Mouse (Mus musculus) midbrain, embryonic 10.5 days (tissue): ENCODE measurements around the gene Cavin1. TPM values are rescaled to one million over a fixed set of nuclear protein-coding genes. Genes with fewer than 3 reads are reported as not detected.

ENCODE experiments used
- DNase-seq: peaks from one replicate; pipeline ENCODE4 v3.0.0-alpha.2; 2017; ENCODE audit warnings: low spot score
- H3K27ac ChIP-seq: fragments of 300-500 bp; sonication (generic); replicated peaks from 2 replicates; pipeline ENCODE4 v1.5.1; 2016; ENCODE audit warnings: mild to moderate bottlenecking
- H3K27me3 ChIP-seq: fragments of 300-500 bp; sonication (generic); 2 replicates; pipeline ENCODE4 v1.6.1; 2016; ENCODE audit warnings: low read depth, mild to moderate bottlenecking; ENCODE audit not compliant: poor library complexity, severe bottlenecking
- H3K36me3 ChIP-seq: fragments of 300-500 bp; sonication (generic); 2 replicates; pipeline ENCODE4 v1.6.1; 2016; ENCODE audit warnings: mild to moderate bottlenecking, moderate library complexity
- H3K4me1 ChIP-seq: fragments of 300-500 bp; sonication (generic); 2 replicates; pipeline ENCODE4 v1.6.1; 2016
- H3K4me3 ChIP-seq: fragments of 300-500 bp; sonication (generic); 2 replicates; pipeline ENCODE4 v1.5.1; 2016; ENCODE audit warnings: mild to moderate bottlenecking, moderate library complexity
- H3K9me3 ChIP-seq: fragments of 300-500 bp; sonication (generic); replicated peaks from 2 replicates; pipeline ENCODE4 v1.6.1; 2016; ENCODE audit warnings: mild to moderate bottlenecking
- WGBS: fragments of 180-500 bp; shearing (Covaris S2); methylation state at CpG from one replicate; pipeline ENCODE4 v1.1.7; 2016; 5-methylcytosine and 5-hydroxymethylcytosine counted together
- polyA plus RNA-seq: library from polyadenylated mRNA; unstranded; fragments of >200 nt; fragmentation: Nextera tagmentation; extraction: Ambion mirVana; gene quantifications from 2 replicates; pipeline ENCODE4 v1.2.1, GENCODE M21; 2016

Gene Cavin1
- polyA plus RNA-seq, 1 experiment from 2014 or later, result 16.7 TPM

- peaks cover 19% of the 10 kb centered on the region for H3K4me1 ChIP-seq
- no peaks in the 10 kb centered on the region for H3K9me3 ChIP-seq
- peak within 1 kb of the TSS; percentile 94 for H3K27ac ChIP-seq
- 0 out of 2 replicates have a peak, but pooled peaks cover 6% of the 10 kb centered on the region for H3K27me3 ChIP-seq
- H3K4me3 ChIP-seq, result peak within 1 kb of the TSS; percentile 91
- 2% methylated on average over 29 of the region's 29 CpGs for WGBS
- no peaks in the 10 kb centered on the region for H3K36me3 ChIP-seq
- DNase-seq, result peak; percentile 100
These were observed 31.1 kb downstream of the Cavin1 start, which contains the start of gene Stat3 for GRCm38 (mm10) chr11:100939512-100940151. TSS of gene Stat3 (minus strand) at chr11:100939540.

GRCm38 (mm10) chr11:100938711-100939511 lies 31.8 kb downstream of the Cavin1 start:
- peaks cover 19% of the 10 kb centered on the region for H3K4me1 ChIP-seq
- H3K9me3 ChIP-seq, result no peaks in the 10 kb centered on the region
- no peak for DNase-seq
- peak overlapping the region; percentile 91 for H3K4me3 ChIP-seq
- H3K27ac ChIP-seq, result peak overlapping the region; percentile 94
- 0 out of 2 replicates have a peak, but pooled peaks cover 6% of the 10 kb centered on the region for H3K27me3 ChIP-seq
- WGBS, result under 1% methylated on average over 48 of the region's 48 CpGs
- H3K36me3 ChIP-seq, result no peaks in the 10 kb centered on the region

- Histone ChIP-seq H3K36me3 (no peaks in the 10 kb centered on the region), H3K4me3 (peak overlapping the region; percentile 91; the same call in 1 of the 2 replicates), H3K4me1 (peaks cover 19% of the 10 kb centered on the region), H3K27me3 (0 out of 2 replicates have a peak, but pooled peaks cover 6% of the 10 kb centered on the region), H3K9me3 (no peaks in the 10 kb centered on the region), H3K27ac (no peak overlapping the region)
- 50% methylated on average over 5 of the region's 5 CpGs for WGBS
- no peak for DNase-seq
These were observed 32.6 kb downstream of the Cavin1 start for GRCm38 (mm10) chr11:100938112-100938511.

GRCm38 (mm10) chr11:100937295-100937694 lies 33.4 kb downstream of the Cavin1 start:
- H3K4me1 ChIP-seq, result peaks cover 19% of the 10 kb centered on the region
- 0 out of 2 replicates have a peak, but pooled peaks cover 6% of the 10 kb centered on the region for H3K27me3 ChIP-seq
- H3K9me3 ChIP-seq, result no peaks in the 10 kb centered on the region
- no peak overlapping the region for H3K4me3 ChIP-seq
- H3K27ac ChIP-seq, result no peak overlapping the region
- H3K36me3 ChIP-seq, result no peaks in the 10 kb centered on the region
- 87% methylated on average over 4 of the region's 4 CpGs for WGBS
- no peak for DNase-seq

GRCm38 (mm10) chr11:100935373-100936355 lies 35.0 kb downstream of the Cavin1 start:
- Histone ChIP-seq H3K9me3 (no peaks in the 10 kb centered on the region), H3K27ac (no peak overlapping the region), H3K36me3 (no peaks in the 10 kb centered on the region), H3K27me3 (0 out of 2 replicates have a peak, but pooled peaks cover under 1% of the 10 kb centered on the region), H3K4me3 (no peak overlapping the region), H3K4me1 (peaks cover 25% of the 10 kb centered on the region)
- no peak for DNase-seq
- 90% methylated on average over 8 of the region's 8 CpGs for WGBS

GRCm38 (mm10) chr11:100931254-100931921 lies 39.3 kb downstream of the Cavin1 start:
- 81% methylated on average over 12 of the region's 12 CpGs for WGBS
- no peak for DNase-seq

GRCm38 (mm10) chr11:100930611-100931010 lies 40.1 kb downstream of the Cavin1 start:
- no peak for DNase-seq
- Histone ChIP-seq H3K27me3 (no peaks in the 10 kb centered on the region), H3K36me3 (no peaks in the 10 kb centered on the region), H3K4me3 (no peak overlapping the region), H3K4me1 (peaks cover 7% of the 10 kb centered on the region; the same call in 1 of the 2 replicates), H3K27ac (no peak overlapping the region), H3K9me3 (no peaks in the 10 kb centered on the region)
- 83% methylated on average over 7 of the region's 7 CpGs for WGBS

More at GRCm38 (mm10) chr11:100931254-100931921, 39.3 kb downstream of the Cavin1 start:
- H3K27me3 ChIP-seq, result no peaks in the 10 kb centered on the region
- H3K9me3 ChIP-seq, result no peaks in the 10 kb centered on the region
- H3K36me3 ChIP-seq, result no peaks in the 10 kb centered on the region
- peaks cover 7% of the 10 kb centered on the region; the same call in 1 of the 2 replicates for H3K4me1 ChIP-seq
- H3K4me3 ChIP-seq, result no peak overlapping the region
- no peak overlapping the region for H3K27ac ChIP-seq

- no peaks in the 10 kb centered on the region for H3K9me3 ChIP-seq
- 92% methylated on average over 3 of the region's 3 CpGs for WGBS
- no peak for DNase-seq
These were observed 43.3 kb downstream of the Cavin1 start for GRCm38 (mm10) chr11:100927386-100927785.

GRCm38 (mm10) chr11:100924386-100924919 lies 46.2 kb downstream of the Cavin1 start:
- WGBS, result 93% methylated on average over 1 of the region's 1 CpGs
- DNase-seq, result no peak
- H3K4me3 ChIP-seq, result no peak overlapping the region

More at GRCm38 (mm10) chr11:100927386-100927785, 43.3 kb downstream of the Cavin1 start:
- no peak overlapping the region for H3K27ac ChIP-seq
- H3K27me3 ChIP-seq, result no peaks in the 10 kb centered on the region
- no peaks in the 10 kb centered on the region for H3K36me3 ChIP-seq
- no peak overlapping the region for H3K4me3 ChIP-seq
- peaks cover 7% of the 10 kb centered on the region; the same call in 1 of the 2 replicates for H3K4me1 ChIP-seq

GRCm38 (mm10) chr11:100920887-100921624 lies 49.6 kb downstream of the Cavin1 start:
- WGBS, result 91% methylated on average over 4 of the region's 4 CpGs
- no peaks in the 10 kb centered on the region for H3K4me1 ChIP-seq
- H3K9me3 ChIP-seq, result no peaks in the 10 kb centered on the region
- no peaks in the 10 kb centered on the region for H3K27me3 ChIP-seq
- no peak overlapping the region for H3K4me3 ChIP-seq
- H3K36me3 ChIP-seq, result no peaks in the 10 kb centered on the region
- H3K27ac ChIP-seq, result no peak overlapping the region
- DNase-seq, result no peak

More at GRCm38 (mm10) chr11:100924386-100924919, 46.2 kb downstream of the Cavin1 start:
- H3K27me3 ChIP-seq, result no peaks in the 10 kb centered on the region
- H3K27ac ChIP-seq, result no peak overlapping the region
- no peaks in the 10 kb centered on the region for H3K4me1 ChIP-seq
- no peaks in the 10 kb centered on the region for H3K9me3 ChIP-seq
- H3K36me3 ChIP-seq, result no peaks in the 10 kb centered on the region

GRCm38 (mm10) chr11:100918007-100918406 lies 52.7 kb downstream of the Cavin1 start:
- no peaks in the 10 kb centered on the region for H3K27me3 ChIP-seq
- H3K4me3 ChIP-seq, result no peak overlapping the region
- DNase-seq, result no peak
- H3K9me3 ChIP-seq, result no peaks in the 10 kb centered on the region
- H3K27ac ChIP-seq, result no peak overlapping the region
- no peaks in the 10 kb centered on the region for H3K4me1 ChIP-seq
- 91% methylated on average over 5 of the region's 5 CpGs for WGBS
- H3K36me3 ChIP-seq, result no peaks in the 10 kb centered on the region
